Mouse (Mus musculus) megakaryocyte progenitor cell, adult 5-6 weeks (primary cell): Measurements from ENCODE around the gene Ceacam19. TPM values are rescaled to one million over a fixed set of nuclear protein-coding genes. Genes with fewer than 3 reads are reported as not detected.

ENCODE experiments used
- ATAC-seq: replicated peaks from 2 replicates; pipeline ENCODE4 v1.8.0; 2016; ENCODE audit warnings: mild to moderate bottlenecking, moderate TSS enrichment, inconsistent platforms; ENCODE audit not compliant: poor library complexity
- total RNA-seq, 2 experiments: library from RNA; stranded (forward) in 1 of 2; stranded (reverse) in 1 of 2; fragments of 157-497, 149-512 nt in 1 of 2; fragments of 200-1000 nt in 1 of 2; gene quantifications; 2 replicates each; pipeline versions ENCODE4 v1.2.3 to v1.2.4; 2015 to 2017

Gene Ceacam19
- total RNA-seq, 2 experiments from 2014 or later, result not detected

DNA sequence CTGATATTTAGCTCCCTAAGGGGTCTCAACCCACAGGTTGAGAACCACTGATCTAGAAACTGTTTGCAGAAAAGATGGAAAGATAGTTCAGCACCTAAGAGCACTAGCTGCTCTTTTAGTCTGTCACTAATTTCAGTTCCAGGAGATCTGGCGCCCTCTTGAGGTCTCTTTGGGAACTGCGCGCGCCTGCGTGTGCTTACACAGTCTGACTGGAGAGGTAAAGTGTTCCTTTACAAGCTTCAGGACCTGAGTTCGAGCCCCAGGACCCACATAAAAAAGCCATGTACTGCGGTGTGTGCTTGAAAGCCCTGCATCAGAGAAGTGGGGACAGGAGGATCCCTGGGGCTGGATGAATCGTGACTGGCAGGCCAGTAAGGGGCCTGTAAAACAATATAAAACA lies 2.1 kb upstream of the Ceacam19 start:
- peak; percentile 83 for ATAC-seq

DNA sequence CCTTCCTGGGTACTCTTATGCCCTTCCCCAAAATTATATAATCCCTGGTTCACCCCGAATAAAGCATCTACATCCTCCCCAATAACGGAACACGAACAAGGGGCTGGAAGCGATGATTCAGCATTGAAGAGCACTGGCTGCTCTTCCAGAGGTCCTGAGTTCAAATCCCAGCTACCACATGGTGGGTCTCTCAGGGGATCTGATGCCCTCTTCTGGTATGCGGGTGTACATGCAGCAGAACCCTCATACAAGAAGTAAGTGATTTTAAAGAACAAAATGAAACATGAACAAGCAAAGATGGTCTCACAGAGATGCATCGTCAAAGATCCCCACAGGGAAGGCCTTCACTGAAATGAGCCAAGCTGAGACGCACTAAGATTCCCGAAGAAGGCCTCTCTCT lies 7.0 kb downstream of the Ceacam19 start:
- ATAC-seq, result no peak

DNA sequence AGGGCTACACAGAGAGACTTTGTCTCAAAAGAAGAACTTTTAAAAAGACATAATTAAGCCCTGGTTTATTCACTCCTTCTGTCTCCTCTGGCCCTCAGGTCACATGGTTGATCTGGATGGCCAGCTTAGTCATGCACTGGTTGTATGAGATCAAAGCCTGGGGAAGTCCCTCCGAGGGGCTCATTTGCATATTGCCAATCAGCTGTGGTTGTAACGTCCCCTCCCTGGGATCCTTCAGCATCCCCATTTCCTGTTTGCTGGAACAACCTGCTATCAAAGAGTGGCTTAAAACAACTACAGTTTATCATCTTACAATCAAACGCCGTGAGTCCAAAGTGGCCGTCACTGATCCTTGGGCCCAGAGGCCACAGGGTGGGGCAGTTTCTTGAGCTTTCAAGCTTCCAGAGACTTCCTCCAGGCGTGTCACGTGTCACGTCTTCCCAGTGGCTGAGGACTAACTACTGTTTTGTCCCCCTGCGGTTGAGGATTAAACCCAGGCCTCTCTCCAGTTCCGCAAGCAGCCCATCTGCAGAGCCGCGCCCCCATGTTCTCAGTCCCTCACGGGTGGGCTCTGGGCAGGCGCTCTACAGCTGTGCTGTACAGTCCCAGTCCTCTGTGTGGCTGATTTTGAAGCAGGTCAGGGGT lies 10.9 kb downstream of the Ceacam19 start:
- ATAC-seq, result peak; percentile 71

DNA sequence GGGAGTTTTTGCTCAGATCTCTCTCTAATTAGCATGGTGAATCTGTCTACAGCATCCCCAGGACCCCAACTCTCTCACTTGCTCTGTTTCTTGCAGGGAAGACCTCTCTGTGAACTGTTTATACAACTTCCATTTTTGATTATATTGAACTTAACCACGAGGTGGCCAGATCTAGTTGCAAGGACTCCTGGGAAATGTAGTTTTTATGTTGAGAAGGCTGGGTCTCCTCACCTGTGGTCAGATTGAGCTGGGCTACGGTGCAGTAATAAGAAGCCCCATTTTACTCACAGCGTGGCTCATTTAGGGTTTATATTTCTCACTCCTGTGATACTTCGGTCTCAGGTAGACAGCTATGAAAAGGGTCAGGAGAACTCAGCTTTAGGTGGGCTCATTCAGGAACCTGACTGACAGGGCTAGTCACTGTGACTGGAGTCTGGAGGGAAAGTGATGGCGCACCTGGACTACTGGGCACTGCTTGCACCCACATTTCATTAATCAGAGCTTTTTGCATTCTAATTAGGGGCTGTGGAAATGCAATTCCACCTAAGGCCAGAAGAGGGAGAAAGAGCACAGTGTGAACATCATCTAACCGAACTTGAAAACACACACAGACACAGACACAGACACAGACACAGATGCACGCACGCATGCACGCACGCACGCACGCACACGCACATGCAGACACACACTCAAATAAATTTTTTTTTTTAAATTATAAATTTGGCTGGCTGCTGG lies 11.7 kb downstream of the Ceacam19 start:
- ATAC-seq, result peak; percentile 69

DNA sequence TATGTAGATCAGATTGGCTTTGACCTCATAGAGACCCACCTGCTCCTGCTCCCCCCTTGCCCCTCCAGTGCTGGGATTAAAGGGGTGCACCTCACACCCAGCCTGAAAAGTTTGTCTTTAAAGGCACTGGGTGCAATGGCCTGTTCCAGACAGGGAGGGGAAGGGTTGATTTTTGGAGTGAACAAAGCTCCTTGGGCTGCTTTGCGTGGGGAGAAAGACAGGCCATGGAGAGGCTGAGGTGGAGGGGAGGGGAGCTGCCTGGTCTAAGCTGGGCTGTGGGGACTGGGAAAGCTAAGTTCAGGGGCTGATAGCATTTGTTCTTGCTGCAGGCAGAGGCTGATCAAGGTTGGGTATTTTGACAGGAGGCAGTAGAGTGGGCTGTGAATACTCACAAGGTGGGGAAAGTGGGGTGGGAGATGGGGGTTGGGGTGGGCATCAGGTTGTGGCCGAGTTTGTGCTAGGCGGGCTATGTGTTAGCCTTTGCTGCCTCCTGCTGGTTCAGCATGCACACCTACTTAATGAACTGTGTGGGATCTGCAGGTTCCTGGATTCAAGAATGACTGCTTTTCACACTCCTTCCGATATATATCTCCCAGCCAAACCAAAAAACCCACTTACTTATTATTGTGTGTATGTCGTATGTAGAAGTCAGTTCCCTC lies 15.7 kb downstream of the Ceacam19 start:
- 0 out of 2 replicates have a peak, but pooled peaks have one; percentile 23 for ATAC-seq

DNA sequence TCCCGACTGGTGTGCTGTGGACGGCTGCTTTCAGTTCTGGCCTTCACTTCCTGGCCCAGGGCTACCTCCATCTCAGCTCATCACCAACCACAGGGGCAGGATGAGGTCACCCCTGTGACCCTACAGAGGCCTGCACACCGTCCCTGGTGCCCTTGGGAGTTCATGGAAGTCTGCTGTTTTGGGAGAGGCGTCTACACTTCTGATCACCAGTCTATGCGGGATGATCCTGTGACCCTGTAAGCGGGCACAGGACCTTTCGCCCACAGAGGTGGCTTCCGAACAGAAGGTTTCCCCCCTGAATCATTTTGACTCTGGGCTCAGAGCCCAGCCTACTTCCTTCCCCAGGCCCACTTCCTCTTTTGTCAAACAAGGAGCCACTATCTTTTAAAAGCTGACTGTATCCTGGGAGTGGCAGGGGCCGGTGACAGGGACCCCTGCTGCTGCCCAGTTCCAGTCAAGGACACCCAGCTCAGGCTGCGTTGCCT lies 16.6 kb downstream of the Ceacam19 start:
- peak; percentile 83 for ATAC-seq

DNA sequence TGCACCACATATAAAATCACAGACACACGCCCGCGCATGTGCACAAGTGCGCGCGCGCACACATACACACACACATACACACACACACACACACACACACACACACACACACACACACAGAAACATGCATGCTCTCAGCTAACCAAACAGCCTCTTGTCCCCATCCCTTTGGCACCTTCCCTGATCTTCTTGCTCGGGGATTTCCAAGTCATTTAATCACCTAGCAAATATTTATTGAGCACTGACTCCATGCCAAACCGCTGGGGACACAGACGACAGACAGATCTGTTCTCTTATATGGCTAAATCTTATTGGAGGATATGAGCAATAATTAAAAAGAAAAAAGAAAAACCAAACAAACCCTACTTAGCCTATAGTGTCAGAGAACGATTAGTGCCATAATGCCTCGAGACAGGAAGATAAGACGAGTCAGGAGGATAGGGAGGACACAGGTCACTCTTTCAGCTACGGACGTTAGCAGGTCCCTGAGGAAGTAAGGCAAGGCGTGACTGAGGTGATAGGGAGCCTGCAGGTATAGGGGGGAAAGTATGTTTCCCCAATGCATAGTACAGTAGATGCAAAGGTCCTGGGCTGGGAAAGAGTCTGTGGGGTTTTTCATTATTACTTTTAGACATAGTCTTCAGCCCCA lies 19.9 kb downstream of the Ceacam19 start:
- ATAC-seq, result no peak

DNA sequence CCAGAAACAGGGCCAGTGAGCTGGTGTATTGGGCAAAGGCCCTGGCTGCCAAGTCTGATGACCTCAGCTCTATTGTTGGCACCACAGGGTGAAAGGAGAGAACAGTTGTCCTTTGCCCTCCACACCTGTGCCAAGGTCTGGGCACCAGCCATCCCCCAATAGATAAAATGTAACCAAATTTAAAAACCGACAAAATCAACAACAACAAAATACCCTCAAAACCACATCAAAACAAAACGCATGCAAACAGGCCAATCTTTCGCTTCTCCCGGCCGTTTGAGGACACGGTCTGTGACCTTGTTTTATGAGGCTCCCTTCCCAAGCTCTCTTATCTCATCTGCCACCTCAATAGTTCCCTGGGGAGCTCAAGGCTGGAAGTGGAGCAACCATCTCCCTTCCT lies 21.3 kb downstream of the Ceacam19 start:
- ATAC-seq, result no peak

DNA sequence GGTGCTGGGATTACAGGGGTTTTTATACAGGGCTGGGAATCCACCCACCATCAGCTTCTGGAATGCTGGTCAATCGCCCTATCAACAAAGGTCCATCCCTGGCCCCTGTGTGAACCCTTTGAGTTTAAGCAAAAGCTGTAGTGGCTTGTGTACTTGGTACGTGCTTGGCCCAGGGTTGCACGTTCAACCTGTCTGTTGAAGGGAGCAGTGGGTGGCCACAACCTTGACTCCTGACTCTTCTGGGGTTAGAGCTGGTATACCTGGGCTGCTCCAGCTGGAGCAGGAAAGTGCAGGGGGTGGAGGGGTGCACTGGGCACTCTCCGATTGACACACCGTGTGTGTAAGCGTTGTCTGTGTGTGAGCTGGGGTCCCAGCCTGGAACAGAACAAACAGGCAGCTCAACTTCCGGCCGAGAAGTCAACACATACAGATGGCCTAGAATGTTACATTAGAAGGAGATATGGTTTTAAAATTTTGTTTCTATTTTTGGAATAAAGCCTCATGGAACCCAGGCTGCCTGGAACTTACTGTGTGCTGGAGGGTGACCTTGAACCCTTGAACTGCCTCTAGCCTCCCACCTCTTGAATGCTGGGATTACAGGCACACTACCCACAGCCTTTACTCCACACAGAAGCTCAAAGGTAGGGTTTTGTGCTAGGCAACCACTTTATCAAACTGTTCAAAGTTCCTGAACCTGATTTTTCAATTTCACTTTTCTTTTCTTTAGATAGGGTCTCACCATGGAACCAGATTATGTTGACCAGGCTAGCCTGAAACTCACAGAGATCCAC lies 22.3 kb downstream of the Ceacam19 start:
- no peak for ATAC-seq

DNA sequence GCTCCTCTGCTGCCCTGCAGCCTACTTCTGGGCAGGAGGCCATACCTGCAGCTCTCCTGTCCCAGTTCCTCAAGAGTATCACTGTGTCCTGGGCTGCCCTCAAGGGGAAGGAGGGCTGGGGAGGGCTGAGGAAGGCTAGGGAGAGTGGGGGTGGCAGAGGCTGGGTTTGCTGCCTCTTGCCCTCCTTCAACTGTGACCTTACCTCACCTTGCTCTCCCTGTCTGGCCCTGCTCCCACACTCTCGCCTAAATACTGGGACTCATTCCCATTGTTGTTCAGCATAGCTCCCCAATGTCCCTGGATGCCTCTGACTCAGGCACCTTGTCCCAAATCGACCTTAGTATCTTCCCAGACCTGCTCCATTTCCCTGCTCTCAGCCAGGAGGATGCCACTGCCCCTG lies 23.5 kb downstream of the Ceacam19 start:
- ATAC-seq, result no peak

DNA sequence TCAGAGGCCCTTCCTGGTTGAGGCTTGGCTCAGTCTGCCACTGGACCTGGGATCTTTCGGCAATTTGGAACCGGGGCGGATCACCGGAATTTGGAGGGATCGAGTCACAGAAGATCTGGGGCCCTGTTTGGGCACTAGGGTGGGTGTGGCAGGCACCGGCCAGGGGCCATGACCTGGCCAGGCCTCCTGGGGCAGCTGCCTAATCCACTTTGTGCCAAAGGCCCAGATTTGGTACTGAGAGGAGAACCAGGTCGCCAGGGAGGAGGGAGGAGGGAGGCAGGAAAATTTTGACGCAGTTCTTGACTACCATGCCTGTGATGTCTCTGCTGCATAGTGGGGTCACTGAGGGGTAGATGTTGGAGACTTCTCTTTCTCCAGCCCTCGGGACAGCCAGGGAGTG lies 26.6 kb downstream of the Ceacam19 start, which contains the start of gene Ceacam16:
Gene Ceacam16, minus strand, starts transcription at position 101 of the 400 bp plus-strand sequence.
- no peak for ATAC-seq

DNA sequence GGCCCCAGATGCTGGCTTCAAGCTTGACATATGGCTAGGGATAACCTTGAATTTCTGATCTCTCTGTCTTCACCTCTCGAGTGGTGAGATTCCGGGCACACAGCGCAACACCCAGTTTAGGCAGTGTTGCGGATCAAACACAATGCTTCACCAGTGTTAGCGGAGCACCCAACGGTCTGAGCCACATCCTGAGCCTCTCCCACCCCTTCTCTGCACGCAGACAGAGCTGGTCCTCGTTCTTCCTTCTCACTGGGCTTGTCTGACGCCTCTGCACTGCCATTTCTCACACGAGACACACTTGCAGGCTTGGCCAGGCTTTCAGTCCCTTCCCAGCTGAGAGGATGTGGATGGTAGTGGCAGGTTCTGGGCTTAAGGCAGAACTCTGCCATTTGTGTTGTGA lies 28.0 kb downstream of the Ceacam19 start:
- no peak for ATAC-seq

DNA sequence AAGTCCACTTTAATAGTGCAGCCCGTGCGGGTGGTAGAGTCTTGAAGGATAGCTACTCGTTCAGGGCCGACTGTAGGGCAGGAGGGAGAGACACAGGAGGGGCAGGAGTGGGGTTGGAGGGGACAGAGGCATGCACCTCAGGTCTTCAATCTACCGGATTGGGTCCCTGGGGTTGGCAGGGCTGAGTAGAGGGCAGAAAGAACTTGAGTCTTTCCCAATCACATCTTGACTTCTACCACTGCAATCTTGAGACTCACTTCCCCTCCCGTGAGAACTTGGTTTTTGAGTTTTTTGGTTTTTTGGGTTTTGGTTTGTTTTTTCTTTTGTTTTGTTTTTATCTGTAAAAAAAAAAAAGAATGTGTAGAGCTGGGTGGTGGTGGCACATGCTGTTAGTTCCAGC lies 31.5 kb downstream of the Ceacam19 start:
- ATAC-seq, result peak; percentile 60

DNA sequence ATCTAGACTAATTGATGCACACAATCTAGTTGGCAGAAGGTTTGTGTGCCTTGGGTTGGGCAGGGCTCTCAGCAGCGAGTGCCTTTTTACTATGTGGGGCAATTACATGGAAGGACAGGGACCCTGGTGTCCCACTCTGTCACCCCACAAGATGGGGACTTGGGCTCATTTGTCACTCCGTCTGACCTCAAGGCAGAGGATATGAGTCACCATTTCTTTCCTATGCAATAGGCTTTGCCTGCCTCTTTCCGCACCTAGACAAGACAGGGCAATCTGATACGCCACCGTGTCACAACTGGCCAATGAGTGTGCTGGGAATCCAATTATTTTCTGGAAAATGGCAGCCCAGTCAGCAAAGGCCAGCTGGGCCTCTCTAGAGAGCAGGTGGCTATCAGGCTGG lies 32.1 kb downstream of the Ceacam19 start:
- ATAC-seq, result peak; percentile 51; the same call in 1 of the 2 replicates

DNA sequence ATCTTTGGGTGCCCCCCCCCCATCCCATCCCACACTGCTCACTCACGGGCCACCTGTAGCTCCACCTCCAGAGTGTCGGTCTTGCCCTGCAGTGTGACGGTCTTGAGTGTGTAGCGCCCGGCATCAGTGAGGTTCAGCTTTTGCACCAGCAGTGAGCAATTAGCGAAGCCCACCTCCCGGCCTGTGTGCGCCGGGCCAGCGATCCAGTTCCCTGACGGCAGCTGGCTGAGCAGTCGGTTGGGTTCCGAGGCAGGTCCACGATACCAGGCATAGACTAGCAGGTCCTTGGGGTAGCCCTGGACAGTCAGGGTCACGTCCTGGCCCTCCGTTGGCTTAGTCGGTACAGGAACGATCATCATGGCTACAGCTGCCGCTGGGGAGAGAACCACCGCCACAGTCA lies 34.2 kb downstream of the Ceacam19 start:
- no peak for ATAC-seq

DNA sequence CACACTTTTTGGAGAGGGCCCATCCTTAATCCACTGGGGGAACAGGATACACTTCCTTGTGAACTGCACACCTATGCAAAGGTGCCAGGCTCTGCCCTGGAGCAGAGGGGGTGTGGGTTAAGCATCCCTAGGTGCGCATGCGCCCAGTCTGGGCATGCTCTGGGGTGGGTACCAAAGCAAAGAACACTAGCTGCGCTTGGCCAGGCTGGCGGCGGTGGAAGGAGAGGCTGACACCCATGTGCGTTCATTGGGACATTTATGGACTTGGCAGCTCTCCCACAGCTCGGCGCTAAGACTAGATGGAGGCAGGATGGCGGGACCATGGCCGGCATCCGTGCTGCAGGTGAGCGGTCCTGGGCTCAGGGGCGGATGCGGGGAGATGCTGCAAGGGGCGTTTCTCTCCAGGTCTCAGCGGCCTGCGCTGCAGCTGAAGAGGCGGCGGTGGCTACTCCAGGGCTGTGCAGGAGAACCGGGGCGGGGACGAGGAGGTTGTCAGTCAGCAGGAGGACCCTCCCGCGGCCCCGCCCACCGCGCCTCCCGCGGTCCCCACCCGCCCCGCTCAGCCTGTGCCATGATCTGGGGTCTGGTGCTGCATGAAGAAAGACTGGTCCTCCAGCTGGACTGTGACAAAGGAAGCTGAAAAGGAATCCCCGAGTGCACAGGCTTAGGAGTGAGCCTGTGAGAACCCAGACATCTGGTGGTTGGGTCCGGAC lies 35.8 kb downstream of the Ceacam19 start, which contains the start of gene Gm19345:
Gene Gm19345, plus strand, starts transcription at position 146 of the 713 bp plus-strand sequence.
- peak; percentile 18; the same call in 1 of the 2 replicates for ATAC-seq

DNA sequence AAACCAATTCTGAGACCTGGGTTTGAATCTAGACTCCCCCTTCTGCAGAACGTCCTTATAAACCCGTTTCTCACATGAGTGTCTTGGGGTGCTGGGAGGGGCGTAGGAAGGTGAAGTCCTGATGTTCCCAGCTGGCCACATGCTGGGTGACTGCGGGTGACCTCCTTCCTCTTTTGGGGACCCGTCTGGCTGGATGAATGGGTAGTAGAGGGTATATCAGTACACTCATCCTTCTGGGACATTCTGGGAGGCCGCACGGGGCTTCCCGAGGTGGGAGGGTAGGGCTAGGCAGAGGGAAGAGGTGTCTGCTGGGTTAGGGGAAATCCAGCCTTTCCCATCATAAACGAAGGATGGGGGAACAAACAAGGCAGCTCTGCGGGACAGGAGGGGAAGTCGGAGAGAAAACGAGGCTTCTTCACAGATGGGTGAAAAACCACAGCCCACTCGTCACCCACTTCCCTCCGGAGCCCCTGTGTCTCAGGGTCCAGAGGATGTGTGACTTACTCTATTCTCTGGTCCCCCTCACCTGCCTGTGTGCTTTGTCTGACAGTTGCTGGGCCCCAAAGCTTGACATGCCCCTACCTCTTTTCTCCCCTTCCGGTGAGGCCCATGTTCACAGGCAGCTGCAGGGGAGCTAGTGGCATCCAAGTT lies 43.1 kb downstream of the Ceacam19 start:
- ATAC-seq, result peak; percentile 65

DNA sequence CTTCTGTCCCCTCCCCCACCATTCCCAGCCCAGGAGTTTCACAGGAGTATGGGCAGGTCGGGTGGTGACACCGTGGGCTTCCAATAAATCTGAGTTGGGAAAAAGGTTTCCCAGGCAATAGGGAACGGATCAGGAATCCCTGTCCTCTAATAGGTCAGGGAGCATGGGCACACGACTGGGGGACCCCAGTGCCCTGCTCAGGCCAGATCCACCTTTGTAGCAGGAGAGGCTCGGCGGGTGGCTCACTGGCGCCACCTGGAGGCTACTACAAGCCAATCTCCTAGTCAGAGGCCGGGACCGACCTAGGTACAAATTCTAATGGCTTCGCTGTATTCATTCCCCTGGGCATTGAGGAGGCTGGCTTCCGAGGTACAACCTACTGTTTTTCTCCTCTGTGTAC lies 44.2 kb downstream of the Ceacam19 start:
- ATAC-seq, result peak; percentile 66

DNA sequence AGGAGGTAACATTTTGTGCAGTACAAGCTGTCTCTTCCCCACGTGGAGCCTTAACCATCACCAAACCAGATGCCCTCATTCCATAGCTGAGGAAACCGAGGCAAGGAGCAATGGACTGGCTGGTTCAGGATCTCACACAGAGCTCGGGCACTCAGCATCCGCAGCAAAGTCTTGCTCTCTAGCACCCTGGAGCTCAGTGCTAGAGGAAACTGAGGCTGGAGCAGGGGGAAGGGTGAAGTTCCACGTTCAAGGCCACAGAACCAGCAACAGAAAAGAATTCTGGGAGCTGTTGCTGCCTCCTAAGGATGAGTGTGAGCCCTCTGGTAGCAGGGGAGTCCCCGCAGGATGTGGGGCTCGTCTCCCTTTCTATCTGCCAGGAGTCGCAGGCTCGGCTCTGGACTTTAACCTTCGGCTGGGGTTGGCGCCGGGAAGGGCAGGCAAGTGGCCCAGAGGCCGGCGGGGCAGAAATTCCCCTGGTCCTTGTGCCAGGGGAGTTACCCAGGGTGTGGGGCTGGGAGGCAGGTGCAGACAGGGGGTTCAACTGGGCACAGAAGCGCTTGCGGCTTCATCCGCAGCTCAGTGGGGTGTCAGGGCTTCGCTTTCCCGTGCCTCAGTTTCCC lies 44.8 kb downstream of the Ceacam19 start:
- ATAC-seq, result no peak
